Mouse (Mus musculus): ENCODE measurements around the gene Fam241a.

- TF ChIP-seq CTCF (conservative IDR thresholded peaks at IDR 0.05 in 1 of 2, IDR thresholded peaks at IDR 0.05 in 1 of 2; ENCODE audit: low read depth in 2 of 2, low read length in 2 of 2) = no peak
- no peak for TF ChIP-seq POLR2A (IDR thresholded peaks at IDR 0.05; ENCODE audit: low read depth, low read length)
- no peak for TF ChIP-seq IRF4 (IDR thresholded peaks at IDR 0.05; ENCODE audit: low read depth, low read length)
- TF ChIP-seq USF2 (conservative IDR thresholded peaks at IDR 0.05; ENCODE audit: low read depth, low read length) = no peak
- TF ChIP-seq POLR2AphosphoS2 (IDR thresholded peaks at IDR 0.05; ENCODE audit: low read depth, low read length) = no peak
- no peak for TF ChIP-seq MAX (IDR thresholded peaks at IDR 0.05; ENCODE audit: low read length)
- no peak for TF ChIP-seq PAX5 (IDR thresholded peaks at IDR 0.05; ENCODE audit: low read length)
- TF ChIP-seq JUND (conservative IDR thresholded peaks at IDR 0.05; ENCODE audit: low read depth, low read length) = no peak
- no peak for TF ChIP-seq ELF1 (IDR thresholded peaks at IDR 0.05; ENCODE audit: low read depth, low read length)
- no peak for TF ChIP-seq ETS1 (conservative IDR thresholded peaks at IDR 0.05; ENCODE audit: low read depth, low read length)
- TF ChIP-seq RAD21 (IDR thresholded peaks at IDR 0.05; ENCODE audit: low read depth, low read length) = no peak
- TF ChIP-seq CHD1 (IDR thresholded peaks at IDR 0.05; ENCODE audit: low read depth, low read length) = no peak
- no peak for TF ChIP-seq MYC (IDR thresholded peaks at IDR 0.05; ENCODE audit: low read depth, low read length)
- no peak for TF ChIP-seq USF1 (IDR thresholded peaks at IDR 0.05; ENCODE audit: low read depth, low read length)
These were observed 52.7 kb downstream of the Fam241a start for GRCm38 (mm10) chr3:127843324-127843940.
